Mouse (Mus musculus): ENCODE measurements around the gene Arl5a. TPM values are rescaled to one million over a fixed set of nuclear protein-coding genes. Genes with fewer than 3 reads are reported as not detected.
A peak's percentile ranks its signal among the peaks of the same experiment; 100 is the strongest.

Arl5a gene
- total RNA-seq (2014; rRNA removed) (51.0 and 53.2 TPM in 2 replicates), polyA plus RNA-seq (2015; fragmentation: Nextera tagmentation; extraction: Ambion mirVana) (25.6 and 28.0 TPM in 2 replicates)

DNA sequence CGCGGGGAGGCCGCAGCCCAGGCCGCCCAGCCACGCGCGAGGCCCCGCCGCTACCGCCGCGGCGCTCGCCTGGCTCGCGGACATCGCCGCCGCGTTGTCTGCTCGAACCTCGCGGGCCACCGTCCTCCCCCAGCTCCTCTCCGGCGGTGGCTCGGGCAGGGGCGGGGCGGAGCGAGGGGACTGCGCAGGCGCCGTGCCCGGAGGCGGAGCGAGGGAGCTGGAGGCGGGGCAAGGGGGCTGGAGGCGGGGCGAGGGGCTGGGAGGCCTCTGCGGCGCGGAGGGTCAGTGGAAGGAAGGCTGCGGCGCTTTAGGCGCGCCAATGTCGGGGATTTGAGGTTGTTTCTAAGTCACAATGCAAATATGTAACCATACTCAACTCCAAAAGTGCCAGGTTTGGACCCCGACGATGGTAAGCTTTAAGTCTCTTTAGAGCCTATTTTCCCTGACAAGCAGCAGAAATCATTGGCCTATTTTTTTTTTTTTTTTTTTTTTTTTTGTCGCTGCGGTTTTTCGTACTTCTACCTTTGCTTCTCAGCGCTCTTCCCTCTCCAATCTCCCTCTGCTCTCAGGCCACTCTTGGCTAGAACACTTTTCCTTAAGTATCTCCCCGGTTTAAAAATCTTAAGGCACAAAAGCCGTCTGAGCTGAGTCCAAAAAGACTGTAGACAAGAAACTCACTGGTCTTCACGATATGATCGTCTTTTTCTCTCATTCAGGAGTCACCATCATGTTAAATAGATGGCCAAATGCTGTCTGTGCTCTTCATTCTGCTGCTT lies at the start of gene Arl5a:
Gene Arl5a, minus strand, starts transcription at position 155 of the 776 bp plus-strand sequence.
- WGBS = under 1% methylated on average over 32 of the region's 57 CpGs
- DNase-seq (ENCODE audit: low spot score) = peak; percentile 96
- Histone ChIP-seq H3K4me3 (ENCODE audit: low read length) (peak within 1 kb of the TSS; percentile 65), H3K27ac (peak within 1 kb of the TSS; percentile 87), H3K27me3 (ENCODE audit: insufficient read depth, low read length) (no peaks in the 10 kb centered on the region), H3K4me1 (ENCODE audit: insufficient read depth, low read length) (peaks cover 8% of the 10 kb centered on the region; the same call in 1 of the 2 replicates), H3K36me3 (ENCODE audit: insufficient read depth, low read length) (no peaks in the 10 kb centered on the region), H3K9me3 (ENCODE audit: low read length) (no peaks in the 10 kb centered on the region), H3K9ac (replicated peaks; ENCODE audit: low read length) (peak within 1 kb of the TSS; percentile 78), H3K4me2 (ENCODE audit: low read depth, low read length) (peak within 1 kb of the TSS; percentile 57)
- ATAC-seq = peak; percentile 97
- TF ChIP-seq CTCF (IDR thresholded peaks at IDR 0.05; ENCODE audit: low read depth) = no peak

GRCm38 (mm10) chr2:52471545-52472291 lies 47.0 kb upstream of the Arl5a start:
- no peak for TF ChIP-seq CTCF (IDR thresholded peaks at IDR 0.05; ENCODE audit: low read depth)
- Histone ChIP-seq H3K9me3 (ENCODE audit: low read length) (no peaks in the 10 kb centered on the region), H3K36me3 (ENCODE audit: insufficient read depth, low read length) (peaks cover 7% of the 10 kb centered on the region; the same call in 1 of the 2 replicates), H3K4me3 (ENCODE audit: low read length) (no peak overlapping the region), H3K4me2 (ENCODE audit: low read depth, low read length) (no peak overlapping the region), H3K4me1 (ENCODE audit: insufficient read depth, low read length) (no peaks in the 10 kb centered on the region), H3K27me3 (ENCODE audit: insufficient read depth, low read length) (no peaks in the 10 kb centered on the region), H3K9ac (replicated peaks; ENCODE audit: low read length) (no peak overlapping the region), H3K27ac (no peak overlapping the region)
- DNase-seq (ENCODE audit: low spot score) = no peak
- 40% methylated on average over 4 of the region's 4 CpGs for WGBS
- ATAC-seq = no peak

GRCm38 (mm10) chr2:52470044-52470560 lies 45.4 kb upstream of the Arl5a start:
- 85% methylated on average over 4 of the region's 4 CpGs for whole genome bisulfite sequencing
- peaks cover 7% of the 10 kb centered on the region; the same call in 1 of the 2 replicates for H3K36me3 ChIP-seq (ENCODE audit: insufficient read depth, low read length)
- ATAC-seq = no peak

GRCm38 (mm10) chr2:52467629-52468028 lies 42.9 kb upstream of the Arl5a start:
- ATAC-seq (no peak), DNase-seq (ENCODE audit: low spot score) (no peak)
- H3K4me2 ChIP-seq (ENCODE audit: low read depth, low read length) = no peak overlapping the region
- WGBS = 86% methylated on average over 6 of the region's 6 CpGs
- H3K36me3 ChIP-seq (ENCODE audit: insufficient read depth, low read length) = no peaks in the 10 kb centered on the region
- no peak overlapping the region for H3K9ac ChIP-seq (replicated peaks; ENCODE audit: low read length)
- no peaks in the 10 kb centered on the region for H3K4me1 ChIP-seq (ENCODE audit: insufficient read depth, low read length)
- H3K9me3 ChIP-seq (ENCODE audit: low read length) = no peaks in the 10 kb centered on the region
- no peaks in the 10 kb centered on the region for H3K27me3 ChIP-seq (ENCODE audit: insufficient read depth, low read length)
- TF ChIP-seq CTCF (IDR thresholded peaks at IDR 0.05; ENCODE audit: low read depth) = no peak
- H3K27ac ChIP-seq = no peak overlapping the region
- no peak overlapping the region for H3K4me3 ChIP-seq (ENCODE audit: low read length)

More at GRCm38 (mm10) chr2:52470044-52470560, 45.4 kb upstream of the Arl5a start:
- Histone ChIP-seq H3K4me3 (ENCODE audit: low read length) (no peak overlapping the region), H3K9ac (replicated peaks; ENCODE audit: low read length) (no peak overlapping the region), H3K27ac (no peak overlapping the region), H3K4me1 (ENCODE audit: insufficient read depth, low read length) (no peaks in the 10 kb centered on the region), H3K4me2 (ENCODE audit: low read depth, low read length) (no peak overlapping the region), H3K27me3 (ENCODE audit: insufficient read depth, low read length) (no peaks in the 10 kb centered on the region), H3K9me3 (ENCODE audit: low read length) (no peaks in the 10 kb centered on the region)
- no peak for DNase-seq (ENCODE audit: low spot score)
- TF ChIP-seq CTCF (IDR thresholded peaks at IDR 0.05; ENCODE audit: low read depth) = no peak

DNA sequence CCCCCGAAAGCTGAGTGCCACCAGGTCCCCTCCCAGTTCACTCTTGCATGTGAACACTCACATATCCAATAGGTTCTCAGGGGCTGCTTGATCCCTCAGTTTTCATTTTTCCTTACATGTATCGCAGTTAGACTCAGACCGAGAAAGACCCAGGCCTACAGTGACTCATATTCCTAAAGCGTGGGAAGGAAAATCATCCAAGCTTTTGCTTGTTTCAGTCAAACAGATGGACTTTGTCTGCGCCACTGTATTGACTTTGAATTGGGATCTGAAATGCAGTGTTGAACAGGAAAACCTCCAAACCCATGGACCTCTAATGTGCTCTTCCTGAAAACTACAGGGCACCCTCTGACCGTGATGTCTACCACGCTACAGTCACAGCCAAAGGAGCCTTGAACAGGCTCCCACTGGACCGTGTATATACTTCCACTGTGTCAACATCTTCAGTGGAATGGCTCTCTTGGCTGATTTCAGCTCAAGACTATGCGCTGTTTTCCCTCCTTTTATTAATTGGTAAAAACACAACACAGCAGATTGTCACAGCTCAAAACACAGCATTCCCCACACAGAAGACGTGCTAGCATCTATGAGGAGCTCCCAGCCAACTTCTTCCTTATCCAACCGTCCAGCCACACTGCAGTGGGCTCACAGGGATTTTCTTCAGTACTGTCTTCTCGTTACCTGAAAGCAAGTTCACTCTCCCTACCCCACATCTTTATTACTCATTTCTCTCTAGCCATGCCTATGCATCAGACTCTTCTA lies 36.7 kb upstream of the Arl5a start:
- Histone ChIP-seq H3K9me3 (ENCODE audit: low read length) (no peaks in the 10 kb centered on the region), H3K27ac (no peak overlapping the region), H3K4me3 (ENCODE audit: low read length) (no peak overlapping the region), H3K4me2 (ENCODE audit: low read depth, low read length) (no peak overlapping the region), H3K27me3 (ENCODE audit: insufficient read depth, low read length) (no peaks in the 10 kb centered on the region), H3K9ac (replicated peaks; ENCODE audit: low read length) (no peak overlapping the region), H3K36me3 (ENCODE audit: insufficient read depth, low read length) (no peaks in the 10 kb centered on the region), H3K4me1 (ENCODE audit: insufficient read depth, low read length) (no peaks in the 10 kb centered on the region)
- ATAC-seq = no peak
- no peak for DNase-seq (ENCODE audit: low spot score)
- 90% methylated on average over 12 of the region's 12 CpGs for WGBS
- no peak for TF ChIP-seq CTCF (IDR thresholded peaks at IDR 0.05; ENCODE audit: low read depth)

All from hindbrain, postnatal 0 days (tissue).